Mouse (Mus musculus): Measurements from ENCODE around the gene Jchain.
"Not testable (repeated sequence)": the region's sequence is repeated elsewhere in the genome, so short reads cannot be mapped to it uniquely, and the experiment has no call there.

Gene Jchain

GRCm38 (mm10) chr5:88527657-88528056 lies at the start of gene Jchain:
Gene Jchain, minus strand, starts transcription at chr5:88527891.
- DNase-seq (ENCODE audit: extremely low read depth, low read depth, low spot score): no peak

GRCm38 (mm10) chr5:88575506-88576338 lies 48.0 kb upstream of the Jchain start:
- DNase-seq (ENCODE audit: extremely low read depth, low read depth, low spot score): peak; percentile 75

GRCm38 (mm10) chr5:88574829-88575228 lies 47.1 kb upstream of the Jchain start:
- DNase-seq (ENCODE audit: extremely low read depth, low read depth, low spot score): no peak

GRCm38 (mm10) chr5:88569541-88569940 lies 41.9 kb upstream of the Jchain start:
- no peak for DNase-seq (ENCODE audit: extremely low read depth, low read depth, low spot score)

GRCm38 (mm10) chr5:88566034-88566841 lies 38.5 kb upstream of the Jchain start:
- DNase-seq (ENCODE audit: extremely low read depth, low read depth, low spot score): no peak

GRCm38 (mm10) chr5:88565148-88566033 lies 37.7 kb upstream of the Jchain start:
- no peak for DNase-seq (ENCODE audit: extremely low read depth, low read depth, low spot score)

- DNase-seq (ENCODE audit: extremely low read depth, low read depth, low spot score): no peak
Measured at GRCm38 (mm10) chr5:88564501-88565147, 36.9 kb upstream of the Jchain start, which contains the start of gene Rufy3. Gene Rufy3, plus strand, starts transcription at chr5:88565040.

- DNase-seq (ENCODE audit: extremely low read depth, low read depth, low spot score): no peak
Measured at GRCm38 (mm10) chr5:88562863-88563780, 35.4 kb upstream of the Jchain start.

GRCm38 (mm10) chr5:88561080-88561814 lies 33.6 kb upstream of the Jchain start:
- no peak for DNase-seq (ENCODE audit: extremely low read depth, low read depth, low spot score)

GRCm38 (mm10) chr5:88558991-88559390 lies 31.3 kb upstream of the Jchain start:
- no peak for DNase-seq (ENCODE audit: extremely low read depth, low read depth, low spot score)

GRCm38 (mm10) chr5:88554086-88554886 lies 26.6 kb upstream of the Jchain start, which contains the start of gene Utp3:
Gene Utp3, plus strand, starts transcription at chr5:88554462.
- DNase-seq (ENCODE audit: extremely low read depth, low read depth, low spot score): peak; percentile 84

- DNase-seq (ENCODE audit: extremely low read depth, low read depth, low spot score): no peak
Measured at GRCm38 (mm10) chr5:88553271-88554085, 25.8 kb upstream of the Jchain start.

GRCm38 (mm10) chr5:88545536-88545935 lies 17.8 kb upstream of the Jchain start:
- no peak for DNase-seq (ENCODE audit: extremely low read depth, low read depth, low spot score)

GRCm38 (mm10) chr5:88544411-88544810 lies 16.7 kb upstream of the Jchain start:
- not testable (repeated sequence) for DNase-seq (ENCODE audit: extremely low read depth, low read depth, low spot score)

- no peak for DNase-seq (ENCODE audit: extremely low read depth, low read depth, low spot score)
Measured at GRCm38 (mm10) chr5:88542651-88543282, 15.1 kb upstream of the Jchain start.

GRCm38 (mm10) chr5:88540845-88541244 lies 13.2 kb upstream of the Jchain start:
- DNase-seq (ENCODE audit: extremely low read depth, low read depth, low spot score): no peak

Measured in fat pad, adult 2 months (tissue).